Mouse (Mus musculus) neural tube, postnatal 0 days (tissue): ENCODE measurements around the gene Ccdc91. TPM values are rescaled to one million over a fixed set of nuclear protein-coding genes. Genes with fewer than 3 reads are reported as not detected.

Experiments
- polyA plus RNA-seq: library from polyadenylated mRNA; unstranded; fragments of >200 nt; fragmentation: Nextera tagmentation; extraction: Ambion mirVana; gene quantifications from 2 replicates; pipeline ENCODE4 v1.2.1, GENCODE M21; 2015

Ccdc91 gene
- polyA plus RNA-seq: 36.4 and 36.5 TPM in 2 replicates

GRCm38 (mm10) chr6:147475727-147476613 is at the start of gene Ccdc91:
Gene Ccdc91 (plus strand): TSS chr6:147475828.

Other genes starting within 250 kb of the Ccdc91 start
- 11.5 and 13.0 TPM in 2 replicates for gene Pthlh, start 211.6 kb upstream of the Ccdc91 start, polyA plus RNA-seq